Mouse (Mus musculus) kidney, adult 18-20 months (tissue): Measurements from ENCODE around the gene Tmsb4x.

ENCODE experiments used
- DNase-seq: peaks from one replicate; pipeline ENCODE4 v3.0.0; 2021

Tmsb4x gene

GRCm38 (mm10) chrX:167208978-167209754 is at the start of gene Tmsb4x:
Gene Tmsb4x (minus strand): TSS chrX:167209315.
- DNase-seq = peak; percentile 75

DNA sequence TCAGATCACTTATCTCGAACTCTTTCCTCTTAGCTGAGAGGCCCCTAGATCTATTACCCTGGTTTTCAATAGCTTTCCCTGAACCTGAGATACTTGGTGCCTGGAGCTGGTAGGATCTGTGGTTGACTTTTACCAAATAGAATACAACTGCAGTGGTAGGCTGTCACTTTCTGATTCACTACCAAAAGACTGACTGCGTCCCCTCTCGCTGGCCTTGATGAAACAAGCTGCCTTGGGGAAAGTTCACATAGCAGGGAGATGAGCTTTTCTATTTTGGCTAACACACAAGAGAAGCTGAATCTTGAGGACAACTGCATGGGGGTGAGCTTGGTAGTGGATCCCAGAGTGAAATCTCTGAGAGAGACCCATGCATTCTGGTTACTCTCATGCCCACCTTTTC is 32.6 kb upstream of the Tmsb4x start:
- no peak for DNase-seq

DNA sequence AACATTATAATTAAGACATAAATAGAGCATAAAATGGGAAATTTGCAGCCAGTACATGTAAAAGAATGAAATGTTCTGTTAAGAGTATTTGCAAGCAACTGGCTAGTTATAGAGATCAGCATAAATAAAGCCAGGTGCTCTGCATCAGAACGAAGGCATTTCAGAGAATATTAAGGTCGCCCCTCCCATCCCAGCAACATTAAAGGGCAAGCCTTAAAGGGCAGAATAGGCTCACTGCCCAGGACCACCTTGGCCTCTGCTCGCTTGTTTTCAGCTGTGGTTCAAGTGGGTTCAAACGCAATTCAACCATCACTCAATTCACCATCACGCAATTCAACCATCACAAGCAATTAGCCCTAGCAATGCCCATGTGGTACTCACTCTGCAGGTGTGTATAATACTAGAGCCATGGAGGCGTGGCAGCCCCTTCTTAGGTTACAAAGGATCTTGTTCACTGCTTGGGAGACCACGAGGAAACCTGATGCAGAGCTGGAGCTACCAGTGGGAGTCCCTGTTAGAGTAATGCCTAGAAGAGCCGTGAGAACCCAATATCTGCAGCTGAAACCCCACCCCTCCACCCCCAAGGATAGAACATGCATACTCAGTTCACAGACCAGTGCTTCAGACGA is 30.3 kb upstream of the Tmsb4x start:
- DNase-seq = no peak

- DNase-seq = peak; percentile 74
Measured at GRCm38 (mm10) chrX:167233104-167233687, 24.1 kb upstream of the Tmsb4x start.

DNA sequence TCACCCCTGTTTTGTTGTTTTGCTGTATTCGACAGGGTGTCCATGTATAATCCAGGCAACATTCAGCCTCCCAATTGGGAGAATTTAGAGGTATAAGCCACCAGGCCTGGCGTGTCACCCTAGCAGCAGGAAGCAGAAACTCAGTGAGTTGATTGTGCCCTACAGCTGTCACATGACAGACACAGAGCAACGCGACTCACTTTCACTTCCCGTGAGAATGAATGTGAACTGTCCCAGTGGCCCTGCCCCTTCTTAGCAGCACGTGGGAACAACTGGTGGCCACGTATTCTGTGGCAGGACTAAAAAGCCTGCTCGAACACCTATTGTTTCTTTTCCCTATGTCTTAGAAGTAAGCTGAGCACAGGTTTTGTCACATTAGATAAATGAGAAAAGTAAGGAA is 22.0 kb upstream of the Tmsb4x start:
- no peak for DNase-seq

- no peak for DNase-seq
Measured at GRCm38 (mm10) chrX:167229819-167230218, 20.7 kb upstream of the Tmsb4x start.

GRCm38 (mm10) chrX:167229206-167229605 is 20.1 kb upstream of the Tmsb4x start:
- peak; percentile 55 for DNase-seq

GRCm38 (mm10) chrX:167227756-167228155 is 18.6 kb upstream of the Tmsb4x start:
- no peak for DNase-seq

GRCm38 (mm10) chrX:167227138-167227537 is 18.0 kb upstream of the Tmsb4x start:
- no peak for DNase-seq

GRCm38 (mm10) chrX:167226570-167226969 is 17.5 kb upstream of the Tmsb4x start:
- DNase-seq = no peak

- peak; percentile 29 for DNase-seq
Measured at GRCm38 (mm10) chrX:167212707-167213106, 3.6 kb upstream of the Tmsb4x start.

- DNase-seq = no peak
Measured at GRCm38 (mm10) chrX:167211871-167212555, 2.9 kb upstream of the Tmsb4x start.

DNA sequence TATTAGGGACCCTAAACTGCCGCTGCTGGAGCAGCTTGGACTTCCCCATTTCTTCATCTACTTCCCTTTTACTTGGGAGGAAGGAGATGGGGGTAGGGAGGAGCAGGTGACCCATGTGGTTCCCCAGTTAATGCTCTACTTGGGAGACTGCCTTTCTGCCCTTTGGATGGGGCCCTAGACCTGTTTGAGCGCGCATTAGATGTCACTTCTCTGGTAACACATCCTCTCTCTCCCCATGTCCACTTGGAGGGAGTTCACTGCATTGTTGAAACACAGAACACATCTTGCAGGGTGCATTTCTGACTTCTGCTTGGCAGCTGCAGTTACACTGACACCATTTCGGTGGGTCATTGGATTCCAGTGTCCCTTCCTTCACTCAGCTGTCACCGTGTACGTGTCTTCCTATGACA is 1.2 kb upstream of the Tmsb4x start:
- DNase-seq = peak; percentile 27

DNA sequence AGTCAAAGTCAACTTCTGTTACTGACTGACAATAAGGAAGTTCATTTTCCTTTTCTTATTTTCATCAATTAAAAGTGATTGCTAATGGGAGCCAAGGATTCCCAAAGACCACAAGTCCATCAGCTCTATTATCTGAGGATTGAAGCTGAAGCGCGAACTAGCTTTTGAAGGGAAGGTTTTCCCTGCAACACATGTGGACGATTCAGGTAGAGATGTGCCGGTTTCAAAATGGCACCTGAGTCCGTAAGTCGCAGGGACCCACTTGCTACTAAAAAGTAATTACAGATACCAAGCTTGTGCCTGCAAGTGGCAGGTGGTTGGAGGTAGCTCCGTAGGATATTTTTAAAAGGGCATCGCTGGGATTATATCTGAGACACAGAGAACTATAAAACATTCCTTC is 713 bp upstream of the Tmsb4x start:
- no peak for DNase-seq

GRCm38 (mm10) chrX:167208506-167208820 is 652 bp downstream of the Tmsb4x start:
- no peak for DNase-seq

DNA sequence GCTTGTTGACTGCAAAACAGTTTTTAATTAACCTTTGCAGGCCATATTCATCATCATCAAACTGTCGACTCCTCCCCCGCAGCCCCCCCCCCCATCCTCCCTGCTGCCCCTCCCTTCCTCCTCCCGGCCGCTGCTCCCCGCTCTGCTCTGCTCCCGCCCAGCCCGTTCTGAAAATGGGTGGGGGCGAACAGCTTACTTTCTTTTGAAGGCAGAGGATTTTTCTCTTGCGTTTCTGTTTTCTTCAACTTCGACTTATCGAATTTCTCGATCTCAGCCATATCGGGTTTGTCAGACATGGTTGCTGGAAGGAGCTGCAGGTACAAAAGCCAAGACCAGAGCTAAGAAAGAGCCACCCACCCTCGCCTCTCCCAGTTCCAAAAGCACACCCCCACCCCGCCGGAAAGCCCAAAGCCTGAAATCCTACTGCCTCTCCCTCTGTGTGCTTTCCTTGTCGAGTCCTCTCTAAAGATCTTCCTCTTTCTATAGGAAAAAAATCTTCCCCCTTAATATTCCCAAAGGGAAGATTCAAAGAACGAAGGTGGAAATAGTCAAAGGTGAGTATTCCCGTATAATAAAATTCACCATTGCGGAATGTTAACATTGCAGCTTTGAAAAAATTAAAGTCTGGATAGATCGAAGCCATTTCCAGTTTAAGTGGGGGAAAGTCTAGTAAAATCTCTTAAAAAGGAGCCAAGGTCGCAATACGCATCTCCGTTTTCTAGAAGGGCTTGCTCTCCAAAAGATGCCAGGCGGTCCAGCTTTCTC is 1.2 kb downstream of the Tmsb4x start:
- no peak for DNase-seq

GRCm38 (mm10) chrX:167205813-167206520 is 3.1 kb downstream of the Tmsb4x start:
- no peak for DNase-seq

DNA sequence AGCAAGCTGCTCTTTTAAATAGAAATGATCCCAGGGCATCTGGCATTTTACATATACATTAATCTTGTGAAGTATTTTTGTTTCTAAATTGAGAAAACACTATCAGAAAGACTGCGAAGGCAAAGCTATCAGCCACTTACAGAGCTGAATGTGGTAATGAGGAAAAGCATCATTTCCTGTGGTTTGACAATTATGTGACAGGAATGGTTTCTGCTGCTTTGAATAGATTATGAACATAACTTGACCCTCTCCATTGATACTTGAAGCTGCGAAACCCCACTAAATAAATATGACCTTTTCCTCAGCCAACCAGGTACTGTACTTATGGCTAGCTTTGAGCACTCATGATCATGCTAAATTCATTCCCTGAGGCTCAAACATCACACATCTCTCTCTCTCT is 7.8 kb downstream of the Tmsb4x start:
- DNase-seq = no peak

- DNase-seq = no peak
Measured at GRCm38 (mm10) chrX:167195228-167195649, 13.9 kb downstream of the Tmsb4x start.

GRCm38 (mm10) chrX:167186306-167186705 is 22.8 kb downstream of the Tmsb4x start:
- DNase-seq = no peak

DNA sequence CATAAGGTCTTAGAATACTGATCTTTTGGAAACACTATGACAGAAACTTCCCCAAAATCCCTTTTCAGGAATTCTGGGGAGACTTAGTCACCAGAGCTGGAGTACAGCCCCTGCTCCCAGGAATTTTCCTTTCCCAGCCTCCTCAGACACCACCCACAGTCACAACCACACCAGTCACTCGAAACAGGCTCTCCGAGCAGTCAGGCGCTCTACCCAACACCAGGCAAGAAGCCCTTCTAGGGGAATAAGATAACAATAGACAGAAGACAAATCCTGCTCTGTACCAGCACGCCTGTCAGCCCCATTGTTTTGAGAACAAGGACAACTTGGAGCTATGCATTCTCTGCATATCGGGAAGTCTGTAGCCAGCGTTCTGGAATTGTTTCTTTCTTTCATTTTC is 25.6 kb downstream of the Tmsb4x start:
- DNase-seq = no peak

- no peak for DNase-seq
Measured at GRCm38 (mm10) chrX:167182411-167182810, 26.7 kb downstream of the Tmsb4x start.
